Mouse (Mus musculus): ENCODE data around the gene Thap4.

Thap4 gene

GRCm38 (mm10) chr1:93746179-93746578 is 8.5 kb downstream of the Thap4 start:
- no peak for DNase-seq (ENCODE audit: low spot score in 2 of 2)

GRCm38 (mm10) chr1:93742910-93743309 is 11.8 kb downstream of the Thap4 start:
- DNase-seq (ENCODE audit: low spot score in 2 of 2) = no peak

GRCm38 (mm10) chr1:93741987-93742386 is 12.7 kb downstream of the Thap4 start:
- no peak for DNase-seq (ENCODE audit: low spot score in 2 of 2)

DNA sequence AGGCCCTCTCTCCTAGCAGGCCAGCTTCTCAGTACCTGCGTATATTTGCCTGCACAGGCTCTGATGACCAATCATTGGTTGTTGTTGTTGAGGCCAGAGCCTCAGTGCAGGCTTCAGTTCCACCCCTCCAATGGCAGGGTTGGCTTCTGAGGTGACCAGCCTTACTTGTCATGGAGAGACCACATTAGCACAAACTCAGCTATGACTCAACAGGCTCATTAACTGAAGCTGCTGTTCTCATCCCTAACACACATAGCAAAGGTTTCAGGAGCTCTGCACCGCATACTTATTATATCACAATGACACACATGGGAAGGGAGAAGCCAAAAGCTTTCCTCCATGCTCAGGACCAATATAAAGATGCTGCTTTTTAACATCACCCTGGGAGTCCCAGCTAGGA is 14.0 kb downstream of the Thap4 start:
- no peak for DNase-seq (ENCODE audit: low spot score in 2 of 2)

DNA sequence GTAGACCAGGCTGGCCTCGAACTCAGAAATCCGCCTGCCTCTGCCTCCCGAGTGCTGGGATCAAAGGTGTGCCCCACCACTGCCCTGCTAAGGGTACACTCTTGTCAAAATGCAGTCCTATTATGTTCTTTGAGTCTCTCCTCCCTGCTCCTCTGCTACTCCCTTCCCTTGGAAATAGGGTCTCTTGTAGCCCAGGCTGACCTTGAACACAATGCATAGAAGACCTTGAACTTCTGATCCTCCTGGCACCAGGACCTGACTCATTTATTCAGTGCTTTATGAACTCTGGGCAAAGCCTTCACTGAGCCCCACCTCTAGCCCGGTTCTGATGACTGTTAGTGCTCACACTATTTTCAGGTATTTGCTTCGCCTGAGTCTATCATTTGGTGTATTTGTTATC is 17.0 kb downstream of the Thap4 start:
- no peak for DNase-seq (ENCODE audit: low spot score in 2 of 2)

DNA sequence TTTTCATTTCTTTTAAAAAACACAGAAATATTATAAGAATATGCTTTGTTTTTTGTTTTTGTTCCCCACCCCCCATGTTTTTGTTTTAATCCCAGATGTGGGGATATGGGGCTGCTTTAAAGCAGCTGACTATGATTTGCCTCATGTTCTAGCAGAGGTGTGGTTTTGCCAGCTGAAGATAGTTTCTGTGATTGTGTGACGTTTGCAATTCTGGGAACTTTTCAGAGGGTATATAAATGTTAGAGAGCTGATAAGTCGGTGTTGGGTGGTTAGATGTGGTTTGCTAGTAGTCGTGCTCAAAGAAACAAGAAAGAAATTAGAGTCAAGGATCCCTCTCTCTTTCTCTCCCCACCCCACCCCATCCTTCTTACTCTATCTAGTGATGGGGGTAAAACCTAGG is 18.8 kb downstream of the Thap4 start:
- no peak for DNase-seq (ENCODE audit: low spot score in 2 of 2)

DNA sequence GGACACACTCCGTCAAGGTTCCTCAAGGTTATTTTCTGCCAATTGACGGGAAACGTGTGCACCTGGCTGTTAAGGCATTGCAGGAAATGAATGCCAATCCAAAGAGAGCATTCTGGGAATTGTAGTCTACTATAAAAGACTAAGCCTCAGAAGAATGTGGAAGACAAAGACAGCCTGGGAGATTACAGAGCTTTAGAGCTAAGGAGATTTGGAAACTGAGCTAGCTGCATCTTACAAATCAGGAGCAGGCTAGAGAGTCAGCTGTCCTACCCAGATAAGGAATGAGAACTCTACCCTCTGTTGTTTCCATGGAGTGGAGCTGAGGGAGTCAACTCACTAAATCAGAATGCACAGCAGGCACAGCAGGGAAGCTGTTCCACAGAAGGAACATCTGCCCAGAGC is 22.8 kb downstream of the Thap4 start:
- no peak for DNase-seq (ENCODE audit: low spot score in 2 of 2)

- DNase-seq (ENCODE audit: low spot score in 2 of 2) = no peak
Observed at GRCm38 (mm10) chr1:93731103-93731502, 23.6 kb downstream of the Thap4 start.

DNA sequence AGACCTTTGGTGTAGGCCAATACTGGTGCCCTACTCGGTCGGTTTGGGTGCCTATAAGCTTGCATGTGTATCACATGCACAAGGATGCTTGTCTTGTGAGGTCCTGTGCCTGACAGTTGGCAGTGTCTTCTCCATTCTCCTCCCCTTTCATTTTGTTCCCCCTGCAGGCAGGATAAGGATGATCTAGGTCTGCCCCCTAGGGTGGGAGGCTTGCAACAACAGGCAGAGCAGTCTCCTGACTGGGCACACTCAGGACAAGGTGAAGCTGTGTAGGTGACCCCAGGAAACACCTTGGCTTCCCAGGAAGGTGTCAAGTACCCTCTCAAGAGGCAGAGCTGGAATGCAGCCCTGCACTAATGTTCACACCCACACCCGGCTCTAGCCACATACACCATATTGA is 27.7 kb downstream of the Thap4 start:
- DNase-seq (ENCODE audit: low spot score in 2 of 2) = peak; percentile 42 to 43

DNA sequence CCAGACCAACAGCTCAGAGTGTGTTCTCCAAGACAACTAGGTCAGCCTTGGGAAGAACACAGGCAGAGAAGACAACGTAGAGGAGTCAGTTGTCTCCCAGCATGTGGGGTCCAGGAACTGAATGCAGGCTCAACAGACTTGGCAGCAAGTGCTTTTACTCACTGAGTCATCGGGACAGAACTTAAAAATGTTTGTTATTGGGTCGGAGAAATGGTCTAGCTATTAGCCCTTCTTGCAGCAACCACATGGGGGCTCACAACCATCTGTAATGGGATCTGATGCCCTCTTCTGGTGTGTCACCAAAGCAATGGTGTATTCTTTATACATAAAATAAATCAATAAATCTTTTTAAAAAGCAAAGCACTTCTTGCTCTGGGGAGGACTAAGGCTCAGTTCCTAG is 28.5 kb downstream of the Thap4 start:
- no peak for DNase-seq (ENCODE audit: low spot score in 2 of 2)

DNA sequence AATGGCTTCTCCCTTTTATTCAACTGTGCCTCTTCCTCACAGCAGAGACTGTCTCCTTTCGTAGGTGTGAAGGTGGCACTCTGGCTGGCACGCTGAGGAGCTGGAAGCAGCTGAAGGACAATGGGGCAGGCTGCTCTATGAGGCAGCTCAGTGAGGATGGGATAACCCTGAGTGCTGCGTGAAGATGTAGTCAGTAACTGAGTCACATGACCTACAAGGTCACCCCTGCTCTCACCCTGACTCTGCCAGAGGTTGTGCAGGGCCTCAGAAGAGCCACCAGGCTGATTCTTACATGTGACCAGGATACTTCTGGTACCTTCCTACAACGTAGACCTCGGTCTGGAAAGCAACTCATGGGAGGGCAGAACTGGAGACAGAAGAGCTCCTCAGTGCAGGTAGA is 29.0 kb downstream of the Thap4 start:
- DNase-seq (ENCODE audit: low spot score in 2 of 2) = no peak

DNA sequence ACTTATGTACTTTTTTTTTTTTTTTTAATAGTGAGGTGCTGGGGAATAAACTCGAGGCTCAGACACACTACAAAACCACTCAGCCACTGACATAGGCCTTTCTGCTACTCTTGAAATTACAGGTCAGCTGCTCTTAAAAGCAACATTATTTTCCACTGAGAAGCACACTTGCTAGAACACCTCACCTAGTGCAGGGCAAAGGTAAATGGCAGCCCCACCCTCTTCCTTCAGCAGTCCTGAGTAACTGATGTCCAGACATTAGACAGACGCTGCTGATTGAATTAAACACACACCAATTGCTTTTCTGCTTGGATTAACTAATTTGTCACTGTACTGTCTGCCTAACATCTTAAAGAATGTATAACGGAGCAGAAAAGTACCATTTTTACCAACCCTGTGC is 30.0 kb downstream of the Thap4 start:
- DNase-seq (ENCODE audit: low spot score in 2 of 2) = no peak

DNA sequence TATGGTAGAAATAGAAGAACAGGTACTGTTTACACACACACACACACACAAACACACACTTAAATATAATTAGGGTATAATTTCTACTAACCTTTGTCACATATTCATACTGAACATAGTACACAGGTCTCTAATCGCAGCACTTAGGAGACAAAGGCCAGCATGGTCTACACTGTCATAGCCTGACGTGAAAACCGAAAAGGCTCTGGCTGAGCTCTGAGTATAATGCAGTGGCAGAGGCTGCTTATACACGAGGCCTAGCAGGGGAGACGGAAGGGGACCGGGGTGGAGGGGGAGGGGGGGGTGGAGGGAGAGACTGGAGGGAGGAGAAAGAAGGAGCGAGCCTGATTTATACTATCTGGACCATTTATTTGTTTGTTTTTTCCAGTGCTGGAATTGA is 33.1 kb downstream of the Thap4 start:
- no peak for DNase-seq (ENCODE audit: low spot score in 2 of 2)

DNA sequence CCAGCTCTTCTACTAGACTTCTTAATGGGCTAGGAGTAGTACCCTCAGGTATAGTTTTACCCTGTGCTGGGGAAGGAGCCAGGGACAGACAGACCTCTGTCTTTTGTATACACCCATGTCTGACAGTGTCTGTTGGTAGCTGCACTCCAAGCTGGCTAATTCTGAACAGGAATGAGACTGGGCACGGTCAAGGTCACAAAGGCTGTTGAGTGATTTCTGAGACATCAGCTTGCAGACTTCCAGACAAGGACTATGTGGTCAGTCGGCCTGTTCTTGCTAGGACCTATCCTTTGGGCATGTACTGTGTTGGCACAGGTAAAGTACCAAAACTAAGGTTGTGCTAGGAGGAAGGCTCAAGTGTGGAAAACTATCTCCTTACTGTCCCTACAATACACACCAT is 38.5 kb downstream of the Thap4 start:
- no peak for DNase-seq (ENCODE audit: low spot score in 2 of 2)

GRCm38 (mm10) chr1:93705389-93705788 is 49.3 kb downstream of the Thap4 start:
- DNase-seq (ENCODE audit: low spot score in 2 of 2) = peak in 1 of 2 experiments; percentile 17

GRCm38 (mm10) chr1:93704341-93704740 is 50.3 kb downstream of the Thap4 start:
- no peak for DNase-seq (ENCODE audit: low spot score in 2 of 2)

- no peak for DNase-seq (ENCODE audit: low spot score in 2 of 2)
Observed at GRCm38 (mm10) chr1:93703472-93704048, 51.1 kb downstream of the Thap4 start.

- no peak for DNase-seq (ENCODE audit: low spot score in 2 of 2)
Observed at GRCm38 (mm10) chr1:93702106-93702505, 52.6 kb downstream of the Thap4 start.

- no peak for DNase-seq (ENCODE audit: low spot score in 2 of 2)
Observed at GRCm38 (mm10) chr1:93699159-93699558, 55.5 kb downstream of the Thap4 start.

GRCm38 (mm10) chr1:93697317-93697716 is 57.3 kb downstream of the Thap4 start:
- DNase-seq (ENCODE audit: low spot score in 2 of 2) = no peak

GRCm38 (mm10) chr1:93694966-93695365 is 59.7 kb downstream of the Thap4 start:
- DNase-seq (ENCODE audit: low spot score in 2 of 2) = peak in 1 of 2 experiments; percentile 79

DNA sequence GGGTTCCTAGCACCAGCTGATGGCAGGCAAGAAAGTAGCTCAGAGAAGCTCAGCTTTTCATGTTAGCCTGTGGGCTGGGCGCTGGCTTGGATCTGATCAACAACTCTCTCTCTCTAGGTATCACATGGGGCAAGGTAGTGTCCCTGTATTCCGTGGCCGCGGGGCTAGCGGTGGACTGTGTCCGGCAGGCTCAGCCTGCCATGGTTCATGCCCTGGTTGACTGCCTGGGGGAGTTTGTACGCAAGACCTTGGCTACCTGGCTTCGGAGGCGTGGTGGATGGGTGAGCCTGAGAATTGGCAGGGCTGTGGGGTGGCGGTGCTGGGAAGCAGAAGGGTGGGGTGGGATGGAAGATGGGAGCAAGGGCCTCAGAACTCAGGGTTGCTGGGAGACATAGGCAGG is 60.7 kb downstream of the Thap4 start:
- DNase-seq (ENCODE audit: low spot score in 2 of 2) = no peak

- DNase-seq (ENCODE audit: low spot score in 2 of 2) = no peak
Observed at GRCm38 (mm10) chr1:93693502-93693901, 61.2 kb downstream of the Thap4 start.

DNA sequence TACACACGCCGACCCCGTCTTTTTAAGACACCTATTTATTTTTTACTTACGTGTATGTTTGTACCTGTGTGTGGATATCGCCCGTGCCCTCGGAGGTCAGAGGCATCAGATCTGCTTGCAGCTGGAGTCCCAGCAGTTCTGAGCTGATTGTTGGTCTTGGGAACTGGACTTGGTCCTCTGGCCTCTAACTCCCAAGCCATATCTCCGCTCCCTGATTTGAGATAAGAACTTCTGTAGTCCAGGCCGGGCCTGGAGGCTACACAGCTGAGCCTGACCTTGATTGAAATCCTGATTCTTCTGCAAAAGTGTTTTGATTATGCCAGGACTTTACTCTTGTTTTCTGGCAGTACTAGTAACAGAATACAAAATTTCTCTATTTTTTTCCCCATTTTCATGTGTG is 61.9 kb downstream of the Thap4 start:
- no peak for DNase-seq (ENCODE audit: low spot score in 2 of 2)
